Mouse (Mus musculus): ENCODE results near the gene Cox4i2.

DNA sequence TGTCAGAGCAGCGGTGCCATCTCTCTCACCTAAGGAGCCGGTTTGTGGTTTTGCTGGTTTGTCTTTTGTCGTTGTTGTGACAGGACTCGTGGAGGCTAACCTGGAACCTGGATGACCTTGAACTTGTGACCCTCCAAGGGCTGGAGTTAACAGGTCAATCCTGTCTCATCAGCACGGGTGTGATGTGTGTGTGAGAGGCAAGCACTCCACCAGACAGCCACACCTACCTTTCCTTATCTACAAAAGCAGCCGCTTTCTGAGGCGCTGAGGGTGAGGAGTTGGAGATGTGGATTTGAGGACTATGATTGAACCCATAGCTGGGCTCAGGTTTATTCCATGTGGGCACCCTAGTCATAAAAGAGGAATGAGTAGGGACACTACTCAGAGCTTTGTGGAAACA is 15.7 kb downstream of the Cox4i2 start:
- TF ChIP-seq POLR2A (IDR thresholded peaks at IDR 0.05; ENCODE audit: control insufficient read depth, low read depth, low read length) (no peak), CTCF (IDR thresholded peaks at IDR 0.05; ENCODE audit: control insufficient read depth, insufficient read depth, insufficient replicate concordance, low read depth, low read length) (no peak)
